Mouse (Mus musculus): ENCODE results near the gene Cmtm4. TPM values are rescaled to one million over a fixed set of nuclear protein-coding genes. Genes with fewer than 3 reads are reported as not detected.

Gene Cmtm4
- polyA plus RNA-seq, 1 experiment, result 31.1 TPM

DNA sequence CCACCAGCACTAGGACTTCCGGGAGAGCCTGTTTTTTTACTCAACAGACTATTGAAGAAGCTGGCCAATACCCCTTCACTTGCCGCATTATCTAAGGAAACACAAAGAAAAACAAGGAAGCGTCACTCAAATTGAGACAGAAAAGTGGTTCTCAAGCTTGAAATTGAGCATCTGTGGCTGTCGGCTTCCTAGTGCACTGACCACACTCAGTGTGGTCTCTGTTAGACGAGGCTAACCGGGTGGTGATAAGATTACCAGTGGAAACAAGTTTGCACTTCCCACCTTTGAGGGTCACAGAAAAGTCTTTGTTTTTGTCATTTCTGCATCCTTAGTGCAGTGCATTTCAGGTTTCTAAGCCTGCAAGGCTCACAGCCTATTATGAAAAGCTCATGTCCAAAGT is 26.7 kb upstream of the Cmtm4 start:
- H3K4me3 ChIP-seq (replicated peaks; ENCODE audit: insufficient read depth, low read depth, low read length), result no peak overlapping the region
- DNase-seq, result no peak
- H3K4me1 ChIP-seq (ENCODE audit: control insufficient read depth, insufficient read depth, low read length), result no peaks in the 10 kb centered on the region
- H3K27ac ChIP-seq (ENCODE audit: insufficient read depth, low read length), result no peak overlapping the region
- TF ChIP-seq POLR2A (IDR thresholded peaks at IDR 0.05; ENCODE audit: borderline replicate concordance, insufficient read depth, low read length) (no peak), CTCF (IDR thresholded peaks at IDR 0.05; ENCODE audit: borderline replicate concordance, insufficient read depth, low read depth, low read length) (no peak)
- no peaks in the 10 kb centered on the region for H3K27me3 ChIP-seq (ENCODE audit: control insufficient read depth, insufficient read depth, low read length)
- 82% methylated on average over 6 of the region's 6 CpGs for WGBS

- H3K27ac ChIP-seq (ENCODE audit: insufficient read depth, low read length), result no peak overlapping the region
- TF ChIP-seq POLR2A (IDR thresholded peaks at IDR 0.05; ENCODE audit: borderline replicate concordance, insufficient read depth, low read length) (no peak), CTCF (IDR thresholded peaks at IDR 0.05; ENCODE audit: borderline replicate concordance, insufficient read depth, low read depth, low read length) (no peak)
- H3K27me3 ChIP-seq (ENCODE audit: control insufficient read depth, insufficient read depth, low read length), result no peaks in the 10 kb centered on the region
- WGBS, result 76% methylated on average over 6 of the region's 6 CpGs
- no peaks in the 10 kb centered on the region for H3K4me1 ChIP-seq (ENCODE audit: control insufficient read depth, insufficient read depth, low read length)
- no peak for DNase-seq
- no peak overlapping the region for H3K4me3 ChIP-seq (replicated peaks; ENCODE audit: insufficient read depth, low read depth, low read length)
These were observed 20.4 kb upstream of the Cmtm4 start for GRCm38 (mm10) chr8:104416022-104416421.

DNA sequence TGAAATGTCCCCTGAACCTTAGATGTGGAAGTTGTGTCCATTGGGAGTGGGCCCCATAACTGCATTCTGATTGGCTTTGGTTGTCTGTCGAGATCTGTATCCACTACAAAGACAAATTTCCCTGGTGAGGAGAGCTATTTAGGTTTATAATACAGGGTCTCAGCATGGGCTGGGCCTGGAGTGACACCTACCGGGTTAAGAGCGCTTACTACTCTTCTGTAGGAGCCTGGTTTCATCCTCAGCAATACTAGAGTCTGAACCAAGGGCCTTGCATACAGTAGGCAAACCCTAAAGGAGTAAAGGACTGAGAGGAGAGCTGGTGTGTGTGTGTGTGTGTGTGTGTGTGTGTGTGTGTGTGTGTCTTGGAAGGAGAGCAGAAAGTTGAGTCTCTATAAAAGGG is 18.6 kb upstream of the Cmtm4 start:
- Histone ChIP-seq H3K4me3 (replicated peaks; ENCODE audit: insufficient read depth, low read depth, low read length) (no peak overlapping the region), H3K27ac (ENCODE audit: insufficient read depth, low read length) (no peak overlapping the region), H3K4me1 (ENCODE audit: control insufficient read depth, insufficient read depth, low read length) (no peaks in the 10 kb centered on the region), H3K27me3 (ENCODE audit: control insufficient read depth, insufficient read depth, low read length) (no peaks in the 10 kb centered on the region)
- TF ChIP-seq CTCF (IDR thresholded peaks at IDR 0.05; ENCODE audit: borderline replicate concordance, insufficient read depth, low read depth, low read length), result 0 out of 2 replicates have a peak, but pooled peaks have one; percentile 4
- no peak for TF ChIP-seq POLR2A (IDR thresholded peaks at IDR 0.05; ENCODE audit: borderline replicate concordance, insufficient read depth, low read length)
- DNase-seq, result no peak
- 44% methylated on average over 3 of the region's 3 CpGs for WGBS

DNA sequence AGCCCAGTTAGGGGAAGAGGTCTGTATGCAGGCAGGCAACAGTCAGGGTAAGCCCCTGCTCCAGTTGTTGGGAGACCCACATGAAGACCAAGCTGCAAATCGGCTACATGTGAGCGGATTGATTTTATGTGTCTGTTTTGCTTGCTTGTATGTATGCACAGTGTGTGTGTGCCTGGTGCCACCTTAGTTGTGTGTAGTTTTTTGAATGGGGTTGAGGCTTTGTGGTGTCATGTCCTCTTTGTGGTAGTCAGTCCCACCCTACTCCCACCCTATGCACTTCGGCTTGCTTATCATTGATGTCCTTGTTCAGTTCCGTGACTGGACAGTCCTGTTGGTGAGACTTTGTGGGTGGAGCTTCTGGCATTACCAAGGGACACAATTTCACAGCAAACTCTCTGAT is 18.2 kb upstream of the Cmtm4 start:
- no peaks in the 10 kb centered on the region for H3K4me1 ChIP-seq (ENCODE audit: control insufficient read depth, insufficient read depth, low read length)
- no peak overlapping the region for H3K4me3 ChIP-seq (replicated peaks; ENCODE audit: insufficient read depth, low read depth, low read length)
- H3K27ac ChIP-seq (ENCODE audit: insufficient read depth, low read length), result no peak overlapping the region
- DNase-seq, result no peak
- no peaks in the 10 kb centered on the region for H3K27me3 ChIP-seq (ENCODE audit: control insufficient read depth, insufficient read depth, low read length)
- no peak for TF ChIP-seq POLR2A (IDR thresholded peaks at IDR 0.05; ENCODE audit: borderline replicate concordance, insufficient read depth, low read length)
- no peak for TF ChIP-seq CTCF (IDR thresholded peaks at IDR 0.05; ENCODE audit: borderline replicate concordance, insufficient read depth, low read depth, low read length)
- 77% methylated on average over 4 of the region's 4 CpGs for WGBS

GRCm38 (mm10) chr8:104412805-104413532 is 17.4 kb upstream of the Cmtm4 start:
- Histone ChIP-seq H3K27ac (ENCODE audit: insufficient read depth, low read length) (no peak overlapping the region), H3K27me3 (ENCODE audit: control insufficient read depth, insufficient read depth, low read length) (no peaks in the 10 kb centered on the region), H3K4me1 (ENCODE audit: control insufficient read depth, insufficient read depth, low read length) (no peaks in the 10 kb centered on the region), H3K4me3 (replicated peaks; ENCODE audit: insufficient read depth, low read depth, low read length) (no peak overlapping the region)
- WGBS, result 73% methylated on average over 7 of the region's 7 CpGs
- TF ChIP-seq CTCF (IDR thresholded peaks at IDR 0.05; ENCODE audit: borderline replicate concordance, insufficient read depth, low read depth, low read length) (no peak), POLR2A (IDR thresholded peaks at IDR 0.05; ENCODE audit: borderline replicate concordance, insufficient read depth, low read length) (no peak)
- no peak for DNase-seq

DNA sequence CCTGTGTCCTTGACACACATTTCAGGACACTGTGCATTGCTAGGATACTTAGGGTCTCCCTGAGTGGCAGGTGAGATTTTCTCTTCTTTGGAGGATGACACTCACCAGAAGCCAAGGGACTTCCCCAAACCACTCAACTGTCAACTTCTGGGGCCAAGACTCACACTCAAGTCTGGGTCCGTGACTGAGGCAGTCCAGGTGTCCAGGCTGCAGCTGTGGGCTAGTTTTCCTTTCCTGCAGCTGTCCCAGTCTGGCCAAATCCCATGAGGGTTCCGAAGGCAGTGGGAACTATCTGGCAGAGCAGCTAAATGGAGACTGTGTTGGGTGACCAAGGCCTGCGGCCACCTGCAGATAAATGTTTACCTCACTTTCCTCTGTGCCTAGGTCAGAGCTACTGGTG is 16.4 kb upstream of the Cmtm4 start:
- Histone ChIP-seq H3K4me1 (ENCODE audit: control insufficient read depth, insufficient read depth, low read length) (no peaks in the 10 kb centered on the region), H3K27me3 (ENCODE audit: control insufficient read depth, insufficient read depth, low read length) (no peaks in the 10 kb centered on the region), H3K4me3 (replicated peaks; ENCODE audit: insufficient read depth, low read depth, low read length) (no peak overlapping the region), H3K27ac (ENCODE audit: insufficient read depth, low read length) (no peak overlapping the region)
- DNase-seq, result no peak
- TF ChIP-seq POLR2A (IDR thresholded peaks at IDR 0.05; ENCODE audit: borderline replicate concordance, insufficient read depth, low read length), result no peak
- 73% methylated on average over 3 of the region's 3 CpGs for WGBS

GRCm38 (mm10) chr8:104411468-104411867 is 15.9 kb upstream of the Cmtm4 start:
- whole genome bisulfite sequencing, result 83% methylated on average over 3 of the region's 3 CpGs
- H3K4me1 ChIP-seq (ENCODE audit: control insufficient read depth, insufficient read depth, low read length), result no peaks in the 10 kb centered on the region

GRCm38 (mm10) chr8:104410628-104411273 is 15.1 kb upstream of the Cmtm4 start:
- WGBS, result 43% methylated on average over 7 of the region's 7 CpGs
- no peak for DNase-seq
- TF ChIP-seq CTCF (IDR thresholded peaks at IDR 0.05; ENCODE audit: borderline replicate concordance, insufficient read depth, low read depth, low read length) (no peak), POLR2A (IDR thresholded peaks at IDR 0.05; ENCODE audit: borderline replicate concordance, insufficient read depth, low read length) (no peak)
- H3K27ac ChIP-seq (ENCODE audit: insufficient read depth, low read length), result no peak overlapping the region
- no peak overlapping the region for H3K4me3 ChIP-seq (replicated peaks; ENCODE audit: insufficient read depth, low read depth, low read length)
- H3K27me3 ChIP-seq (ENCODE audit: control insufficient read depth, insufficient read depth, low read length), result no peaks in the 10 kb centered on the region
- peaks cover 2% of the 10 kb centered on the region for H3K4me1 ChIP-seq (ENCODE audit: control insufficient read depth, insufficient read depth, low read length)

More at GRCm38 (mm10) chr8:104411468-104411867, 15.9 kb upstream of the Cmtm4 start:
- H3K4me3 ChIP-seq (replicated peaks; ENCODE audit: insufficient read depth, low read depth, low read length), result no peak overlapping the region
- no peak for DNase-seq
- no peak overlapping the region for H3K27ac ChIP-seq (ENCODE audit: insufficient read depth, low read length)
- no peaks in the 10 kb centered on the region for H3K27me3 ChIP-seq (ENCODE audit: control insufficient read depth, insufficient read depth, low read length)
- TF ChIP-seq POLR2A (IDR thresholded peaks at IDR 0.05; ENCODE audit: borderline replicate concordance, insufficient read depth, low read length) (no peak), CTCF (IDR thresholded peaks at IDR 0.05; ENCODE audit: borderline replicate concordance, insufficient read depth, low read depth, low read length) (no peak)
